Mouse (Mus musculus): ENCODE data around the gene Ppfibp1.

Gene Ppfibp1

GRCm38 (mm10) chr6:146979953-146980352, 91.7 kb downstream of the Ppfibp1 start:
- no peak for ATAC-seq (ENCODE audit: insufficient number of reproducible peaks, low FRiP score, low TSS enrichment)

- no peak for ATAC-seq (ENCODE audit: insufficient number of reproducible peaks, low FRiP score, low TSS enrichment)
These were observed 93.1 kb downstream of the Ppfibp1 start for GRCm38 (mm10) chr6:146981249-146981835.

DNA sequence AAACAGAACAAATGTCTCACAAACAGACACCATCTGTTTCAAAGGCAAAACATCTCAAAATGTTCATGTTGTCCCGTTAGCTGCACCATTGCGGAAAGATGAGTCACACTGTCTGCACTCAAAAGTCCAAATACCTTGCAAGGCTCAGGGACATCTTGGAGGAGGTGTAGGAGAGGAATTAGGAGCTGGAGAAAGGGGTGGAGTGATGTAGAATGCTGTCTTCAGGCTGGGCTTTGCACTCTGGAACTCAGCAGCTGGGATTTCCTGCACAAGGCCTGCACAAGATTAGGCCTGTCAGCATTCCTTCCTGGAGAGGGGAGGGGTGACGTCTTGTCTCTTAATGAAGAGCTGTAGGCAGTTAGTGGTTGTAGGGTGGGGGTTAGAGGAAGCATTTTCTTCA, 96.3 kb downstream of the Ppfibp1 start:
- ATAC-seq (ENCODE audit: insufficient number of reproducible peaks, low FRiP score, low TSS enrichment), result no peak

DNA sequence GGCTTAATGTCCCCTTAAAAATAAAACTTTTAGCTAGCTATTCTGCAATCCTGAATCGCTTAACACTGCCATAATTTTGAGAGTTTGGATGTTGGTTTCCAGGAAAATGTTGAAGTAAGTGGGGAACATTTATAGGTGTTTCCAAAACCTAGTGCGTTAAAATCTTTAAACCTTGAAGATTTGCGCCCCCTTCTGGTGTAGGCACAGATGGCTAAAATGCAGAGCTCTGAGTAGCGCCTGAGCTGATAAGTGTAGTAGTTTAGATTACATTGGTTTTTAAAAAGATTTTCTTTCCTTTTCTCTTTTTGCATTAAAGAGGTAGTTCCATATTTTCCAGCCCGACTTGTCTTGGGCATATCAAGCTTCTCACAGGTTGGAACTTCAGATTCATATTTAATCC, 105.9 kb downstream of the Ppfibp1 start:
- no peak for ATAC-seq (ENCODE audit: insufficient number of reproducible peaks, low FRiP score, low TSS enrichment)

GRCm38 (mm10) chr6:146995391-146995790, 107.1 kb downstream of the Ppfibp1 start:
- no peak for ATAC-seq (ENCODE audit: insufficient number of reproducible peaks, low FRiP score, low TSS enrichment)

- ATAC-seq (ENCODE audit: insufficient number of reproducible peaks, low FRiP score, low TSS enrichment), result no peak
These were observed 107.6 kb downstream of the Ppfibp1 start for GRCm38 (mm10) chr6:146995878-146996277.

DNA sequence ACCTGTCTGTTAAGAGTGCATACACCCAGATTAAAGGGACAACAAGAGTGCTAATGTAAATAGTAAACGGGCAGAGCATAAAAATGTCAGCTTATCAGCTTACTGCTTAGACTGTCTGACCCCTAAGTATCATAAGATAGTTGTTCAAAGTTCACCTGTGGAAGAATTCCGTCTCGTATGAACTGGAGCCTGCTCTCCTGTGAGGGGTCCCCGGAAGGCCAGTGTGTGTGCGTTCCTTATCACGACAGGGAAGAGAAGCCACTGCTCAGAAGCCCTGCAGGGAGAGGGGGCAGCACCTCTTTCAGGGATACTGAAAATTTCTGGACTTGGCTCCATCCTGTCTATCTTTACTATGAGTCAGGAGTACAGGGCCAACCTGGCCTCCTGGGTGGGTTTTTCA, 108.7 kb downstream of the Ppfibp1 start:
- ATAC-seq (ENCODE audit: insufficient number of reproducible peaks, low FRiP score, low TSS enrichment), result no peak

GRCm38 (mm10) chr6:146998710-146999109, 110.4 kb downstream of the Ppfibp1 start:
- ATAC-seq (ENCODE audit: insufficient number of reproducible peaks, low FRiP score, low TSS enrichment), result no peak

GRCm38 (mm10) chr6:146999302-146999701, 111.0 kb downstream of the Ppfibp1 start:
- no peak for ATAC-seq (ENCODE audit: insufficient number of reproducible peaks, low FRiP score, low TSS enrichment)

DNA sequence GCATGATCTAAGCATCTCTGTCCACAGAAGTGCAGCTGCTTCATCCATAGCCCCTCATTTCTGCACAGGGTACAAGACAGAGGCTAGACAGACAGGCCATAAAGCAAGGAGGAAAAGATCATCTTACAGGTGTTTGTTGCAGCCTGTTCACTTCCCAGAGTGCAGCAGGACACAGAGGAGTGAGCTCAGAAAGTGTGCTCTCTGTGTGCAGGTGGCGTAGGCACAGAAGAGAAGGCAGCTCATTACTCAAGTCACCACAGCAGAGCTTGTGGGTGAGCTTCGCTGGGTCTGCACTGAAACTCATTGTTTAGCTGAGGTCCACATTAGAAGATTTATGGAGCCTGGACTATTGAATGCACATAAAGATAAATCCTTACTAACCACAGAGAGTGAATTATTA, 111.5 kb downstream of the Ppfibp1 start:
- no peak for ATAC-seq (ENCODE audit: insufficient number of reproducible peaks, low FRiP score, low TSS enrichment)

- ATAC-seq (ENCODE audit: insufficient number of reproducible peaks, low FRiP score, low TSS enrichment), result no peak
These were observed 119.9 kb downstream of the Ppfibp1 start for GRCm38 (mm10) chr6:147008148-147008547.

DNA sequence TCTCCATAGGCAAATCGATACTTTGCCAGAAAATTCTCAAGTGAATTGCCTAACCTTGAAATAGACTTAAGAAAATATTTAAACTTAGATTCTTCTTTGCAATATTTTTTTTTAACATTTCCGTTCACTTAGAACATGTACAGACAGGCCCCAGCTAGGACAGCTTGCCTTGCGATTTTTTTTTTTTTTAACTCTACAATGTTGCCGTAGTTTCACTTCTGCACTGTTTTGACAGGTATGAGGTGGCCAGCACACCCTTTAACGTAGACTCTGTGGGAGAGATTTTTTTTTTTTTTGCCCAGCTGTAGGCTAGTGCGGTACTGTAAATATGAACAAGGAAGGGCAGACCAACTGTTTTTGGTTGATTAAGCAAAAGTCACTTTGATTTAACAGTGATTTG, 122.1 kb downstream of the Ppfibp1 start:
- ATAC-seq (ENCODE audit: insufficient number of reproducible peaks, low FRiP score, low TSS enrichment), result no peak

GRCm38 (mm10) chr6:147010811-147011520, 122.7 kb downstream of the Ppfibp1 start:
- ATAC-seq (ENCODE audit: insufficient number of reproducible peaks, low FRiP score, low TSS enrichment), result no peak

GRCm38 (mm10) chr6:147011555-147011954, 123.3 kb downstream of the Ppfibp1 start:
- no peak for ATAC-seq (ENCODE audit: insufficient number of reproducible peaks, low FRiP score, low TSS enrichment)

DNA sequence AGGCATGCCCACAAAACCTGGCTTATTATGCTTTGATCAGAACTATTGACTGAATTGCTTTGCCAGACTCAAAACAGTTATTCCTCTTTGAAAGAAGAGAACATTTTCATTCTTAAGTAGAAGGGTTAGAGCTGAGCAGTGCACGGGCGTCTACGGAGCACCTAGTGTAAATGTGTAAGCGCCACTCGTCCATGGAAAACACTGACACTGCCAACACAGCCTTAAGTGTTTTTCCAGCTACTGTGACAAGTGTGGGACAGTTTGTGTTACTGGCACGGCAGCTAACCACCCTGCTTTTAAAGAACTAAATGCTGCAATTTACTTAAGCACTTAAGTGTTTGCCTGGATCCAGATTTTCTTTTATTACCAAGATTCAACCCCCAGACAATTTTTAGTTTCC, 123.7 kb downstream of the Ppfibp1 start:
- ATAC-seq (ENCODE audit: insufficient number of reproducible peaks, low FRiP score, low TSS enrichment), result no peak

GRCm38 (mm10) chr6:147013546-147013945, 125.3 kb downstream of the Ppfibp1 start:
- no peak for ATAC-seq (ENCODE audit: insufficient number of reproducible peaks, low FRiP score, low TSS enrichment)

GRCm38 (mm10) chr6:147017906-147018305, 129.6 kb downstream of the Ppfibp1 start:
- ATAC-seq (ENCODE audit: insufficient number of reproducible peaks, low FRiP score, low TSS enrichment), result no peak

DNA sequence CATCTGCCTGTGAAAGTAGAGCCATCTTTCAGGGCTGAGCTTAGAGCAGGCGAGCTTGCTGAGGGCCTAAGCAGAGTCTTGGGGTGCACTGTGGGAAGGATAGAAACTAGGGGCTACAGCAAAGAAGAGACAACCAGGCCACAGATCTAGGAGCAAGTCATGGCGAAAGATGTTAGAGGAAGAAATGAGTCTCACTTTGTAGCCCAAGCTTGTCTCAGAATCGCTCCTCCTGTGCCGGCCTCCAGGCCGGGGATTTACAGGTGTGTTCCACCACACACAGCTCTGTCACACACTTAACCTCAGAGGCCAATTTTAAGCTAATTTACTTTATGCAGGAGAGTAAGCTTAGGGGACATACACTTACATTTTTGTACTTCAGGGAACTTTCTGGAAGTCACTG, 130.1 kb downstream of the Ppfibp1 start:
- ATAC-seq (ENCODE audit: insufficient number of reproducible peaks, low FRiP score, low TSS enrichment), result no peak

- ATAC-seq (ENCODE audit: insufficient number of reproducible peaks, low FRiP score, low TSS enrichment), result no peak
These were observed 132.9 kb downstream of the Ppfibp1 start for GRCm38 (mm10) chr6:147021181-147021580.

DNA sequence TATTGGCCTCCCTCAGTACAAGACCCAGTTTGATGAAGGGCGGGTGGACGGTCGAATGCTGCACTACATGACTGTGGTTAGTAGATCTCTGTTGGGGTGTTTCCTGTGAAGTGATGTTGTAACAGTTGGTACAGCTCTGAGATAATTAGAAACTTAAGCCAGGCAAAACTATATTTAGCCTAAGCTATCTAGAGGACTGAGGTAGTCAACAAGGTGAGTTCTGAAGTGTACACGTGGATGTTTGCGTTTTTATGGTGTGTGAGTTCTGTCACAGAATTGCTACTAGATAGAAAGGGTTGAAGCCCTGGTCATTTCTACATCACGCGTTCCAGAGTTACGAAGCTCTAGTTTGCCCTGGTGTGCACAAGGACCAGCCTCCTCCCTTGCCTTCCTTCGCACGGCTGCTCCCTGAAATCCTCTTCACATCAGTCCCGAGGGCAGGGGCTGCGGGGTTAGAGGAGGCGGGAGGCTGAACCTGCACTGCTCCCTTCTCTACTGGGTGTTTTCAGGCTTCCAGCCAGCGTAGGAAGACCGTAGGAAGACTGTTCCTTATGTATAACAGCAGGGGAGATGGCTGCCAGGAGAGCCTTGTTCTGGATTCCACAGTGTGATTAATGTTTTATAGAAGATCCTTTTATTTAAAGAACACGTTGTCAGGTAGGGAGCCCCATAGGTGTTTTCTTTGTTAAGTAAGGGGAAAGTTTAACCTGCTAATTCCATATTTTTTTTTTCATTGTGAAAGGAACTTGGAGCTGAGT, 134.3 kb downstream of the Ppfibp1 start:
- ATAC-seq (ENCODE audit: insufficient number of reproducible peaks, low FRiP score, low TSS enrichment), result no peak

GRCm38 (mm10) chr6:147023133-147023395, 134.8 kb downstream of the Ppfibp1 start:
- ATAC-seq (ENCODE audit: insufficient number of reproducible peaks, low FRiP score, low TSS enrichment), result no peak

DNA sequence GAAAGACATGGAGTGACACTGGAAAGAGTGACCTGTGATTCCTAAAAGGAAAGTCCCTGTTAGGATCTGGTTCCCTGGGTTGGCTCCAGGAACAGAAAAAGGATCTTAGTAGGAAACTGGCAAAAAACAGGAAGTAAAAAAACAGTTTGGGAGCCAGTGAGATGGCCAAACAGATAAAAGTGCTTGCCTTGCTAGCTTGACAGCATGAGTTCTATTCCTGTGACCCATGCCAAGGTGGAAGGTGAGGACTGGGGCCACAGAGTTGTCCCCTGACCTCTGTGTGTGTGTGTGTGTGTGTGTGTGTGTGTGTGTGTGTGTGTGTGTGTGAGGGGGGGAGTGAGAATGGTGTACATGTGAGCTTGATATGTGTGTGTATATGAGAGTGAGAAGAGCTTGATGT, 135.3 kb downstream of the Ppfibp1 start:
- ATAC-seq (ENCODE audit: insufficient number of reproducible peaks, low FRiP score, low TSS enrichment), result no peak

Data from cerebellum, adult (tissue).